Mouse (Mus musculus) midbrain, embryonic 11.5 days (tissue): ENCODE measurements around the gene Gpc3. TPM values are rescaled to one million over a fixed set of nuclear protein-coding genes. Genes with fewer than 3 reads are reported as not detected.

Source experiments
- ATAC-seq: fragments of 200-750 bp; cut with Nextera tagmentation; 2 replicates; pipeline ENCODE4 v1.8.0; 2017; ENCODE audit warnings: moderate TSS enrichment, moderate library complexity; ENCODE audit not compliant: low FRiP score
- DNase-seq: peaks from one replicate; pipeline ENCODE4 v3.0.0; 2015; ENCODE audit warnings: low spot score; ENCODE audit errors: missing footprints
- H3K27ac ChIP-seq: fragments of 300-500 bp; sonication (generic); 2 replicates; pipeline ENCODE4 v1.5.1; 2014; ENCODE audit warnings: low read depth, low read length
- H3K27me3 ChIP-seq: fragments of 300-500 bp; sonication (generic); 2 replicates; pipeline ENCODE4 v1.6.1; 2014; ENCODE audit warnings: mild to moderate bottlenecking, low read length, moderate library complexity, mixed read lengths; ENCODE audit not compliant: control insufficient read depth, insufficient read depth
- H3K36me3 ChIP-seq: fragments of 300-500 bp; sonication (generic); 2 replicates; pipeline ENCODE4 v1.6.1; 2014; ENCODE audit warnings: mild to moderate bottlenecking, low read length, moderate library complexity, mixed read lengths; ENCODE audit not compliant: control insufficient read depth, insufficient read depth
- H3K4me1 ChIP-seq: fragments of 300-500 bp; sonication (generic); 2 replicates; pipeline ENCODE4 v1.6.1; 2014; ENCODE audit warnings: low read length; ENCODE audit not compliant: control insufficient read depth, insufficient read depth
- H3K4me2 ChIP-seq: fragments of 300-500 bp; sonication (generic); 2 replicates; pipeline ENCODE4 v1.6.1; 2014; ENCODE audit warnings: mild to moderate bottlenecking, moderate library complexity
- H3K4me3 ChIP-seq: fragments of 300-500 bp; sonication (generic); 2 replicates; pipeline ENCODE4 v1.5.1; 2014; ENCODE audit warnings: low read depth, low read length
- H3K9ac ChIP-seq: fragments of 300-500 bp; sonication (generic); 2 replicates; pipeline ENCODE4 v1.6.1; 2014; ENCODE audit warnings: low read length
- H3K9me3 ChIP-seq: fragments of 300-500 bp; sonication (generic); 2 replicates; pipeline ENCODE4 v1.6.1; 2016; ENCODE audit warnings: low read length; ENCODE audit not compliant: control insufficient read depth
- WGBS: fragments of 180-500 bp; shearing (Covaris S2); extraction: QIAGEN DNeasy Blood & Tissue Kit; methylation state at CpG from one replicate; pipeline ENCODE4 v1.1.7; 2014; 5-methylcytosine and 5-hydroxymethylcytosine counted together
- polyA plus RNA-seq: library from polyadenylated mRNA; unstranded; fragments of >200 nt; fragmentation: Nextera tagmentation; extraction: Ambion mirVana; gene quantifications from 2 replicates; pipeline ENCODE4 v1.2.1, GENCODE M21; 2014

Gpc3 gene
- polyA plus RNA-seq, 1 experiment from 2014 or later, result 225 TPM

GRCm38 (mm10) chrX:52599246-52599645, 14.5 kb downstream of the Gpc3 start:
- no peaks in the 10 kb centered on the region for H3K27me3 ChIP-seq
- H3K4me2 ChIP-seq, result no peak overlapping the region
- no peak overlapping the region for H3K27ac ChIP-seq
- no peak for DNase-seq
- 74% methylated on average over 1 of the region's 1 CpGs for WGBS
- no peaks in the 10 kb centered on the region for H3K36me3 ChIP-seq
- ATAC-seq, result no peak
- no peak overlapping the region for H3K9ac ChIP-seq
- no peak overlapping the region for H3K4me3 ChIP-seq
- H3K9me3 ChIP-seq, result no peaks in the 10 kb centered on the region
- no peaks in the 10 kb centered on the region for H3K4me1 ChIP-seq

- H3K9me3 ChIP-seq, result no peaks in the 10 kb centered on the region
- DNase-seq, result no peak
- H3K4me3 ChIP-seq, result no peak overlapping the region
- no peak overlapping the region for H3K27ac ChIP-seq
- H3K4me1 ChIP-seq, result no peaks in the 10 kb centered on the region
- no peaks in the 10 kb centered on the region for H3K36me3 ChIP-seq
- H3K4me2 ChIP-seq, result no peak overlapping the region
- H3K27me3 ChIP-seq, result no peaks in the 10 kb centered on the region
- H3K9ac ChIP-seq, result no peak overlapping the region
- no peak for ATAC-seq
These were observed 26.1 kb downstream of the Gpc3 start for GRCm38 (mm10) chrX:52587671-52588070.

GRCm38 (mm10) chrX:52559995-52560394, 53.8 kb downstream of the Gpc3 start:
- DNase-seq (peak; percentile 47), ATAC-seq (no peak)
- Histone ChIP-seq H3K4me3 (no peak overlapping the region), H3K9ac (no peak overlapping the region), H3K4me2 (no peak overlapping the region), H3K27ac (no peak overlapping the region), H3K4me1 (no peaks in the 10 kb centered on the region; the same call in 1 of the 2 replicates), H3K36me3 (no peaks in the 10 kb centered on the region), H3K27me3 (no peaks in the 10 kb centered on the region), H3K9me3 (no peaks in the 10 kb centered on the region)
- 77% methylated on average over 4 of the region's 4 CpGs for WGBS

- Histone ChIP-seq H3K4me1 (no peaks in the 10 kb centered on the region), H3K27ac (no peak overlapping the region), H3K36me3 (no peaks in the 10 kb centered on the region), H3K27me3 (no peaks in the 10 kb centered on the region), H3K4me2 (no peak overlapping the region), H3K9me3 (no peaks in the 10 kb centered on the region), H3K9ac (no peak overlapping the region), H3K4me3 (no peak overlapping the region)
- DNase-seq, result no peak
- no peak for ATAC-seq
- 85% methylated on average over 5 of the region's 5 CpGs for WGBS
These were observed 55.2 kb downstream of the Gpc3 start for GRCm38 (mm10) chrX:52558526-52558925.

- Histone ChIP-seq H3K9me3 (no peaks in the 10 kb centered on the region), H3K9ac (no peak overlapping the region), H3K27ac (no peak overlapping the region), H3K4me2 (no peak overlapping the region), H3K36me3 (no peaks in the 10 kb centered on the region), H3K27me3 (no peaks in the 10 kb centered on the region), H3K4me1 (no peaks in the 10 kb centered on the region), H3K4me3 (no peak overlapping the region)
- ATAC-seq, result no peak
- WGBS, result 85% methylated on average over 6 of the region's 6 CpGs
- DNase-seq, result peak; percentile 53
These were observed 56.3 kb downstream of the Gpc3 start for GRCm38 (mm10) chrX:52557489-52557888.

- Histone ChIP-seq H3K4me2 (no peak overlapping the region), H3K27me3 (no peaks in the 10 kb centered on the region), H3K27ac (no peak overlapping the region), H3K9me3 (no peaks in the 10 kb centered on the region), H3K4me1 (no peaks in the 10 kb centered on the region), H3K36me3 (no peaks in the 10 kb centered on the region), H3K9ac (no peak overlapping the region), H3K4me3 (no peak overlapping the region)
- ATAC-seq (no peak), DNase-seq (peak; percentile 73)
- WGBS, result 64% methylated on average over 1 of the region's 1 CpGs
These were observed 62.5 kb downstream of the Gpc3 start for GRCm38 (mm10) chrX:52551296-52551695.

- no peak overlapping the region for H3K4me2 ChIP-seq
- ATAC-seq (no peak), DNase-seq (peak; percentile 47)
- H3K4me3 ChIP-seq, result no peak overlapping the region
- no peaks in the 10 kb centered on the region for H3K27me3 ChIP-seq
- no peaks in the 10 kb centered on the region for H3K9me3 ChIP-seq
- no peaks in the 10 kb centered on the region for H3K36me3 ChIP-seq
- H3K27ac ChIP-seq, result no peak overlapping the region
- H3K4me1 ChIP-seq, result no peaks in the 10 kb centered on the region
- WGBS, result 79% methylated on average over 3 of the region's 3 CpGs
- H3K9ac ChIP-seq, result no peak overlapping the region
These were observed 69.1 kb downstream of the Gpc3 start for GRCm38 (mm10) chrX:52544623-52545022.

- H3K4me1 ChIP-seq, result no peaks in the 10 kb centered on the region
- no peak overlapping the region for H3K4me2 ChIP-seq
- ATAC-seq (no peak), DNase-seq (peak; percentile 33)
- no peak overlapping the region for H3K27ac ChIP-seq
- H3K27me3 ChIP-seq, result no peaks in the 10 kb centered on the region
- H3K9ac ChIP-seq, result no peak overlapping the region
- no peak overlapping the region for H3K4me3 ChIP-seq
- WGBS, result 72% methylated on average over 5 of the region's 5 CpGs
- no peaks in the 10 kb centered on the region for H3K9me3 ChIP-seq
- no peaks in the 10 kb centered on the region for H3K36me3 ChIP-seq
These were observed 76.5 kb downstream of the Gpc3 start for GRCm38 (mm10) chrX:52537282-52537681.

- Histone ChIP-seq H3K9ac (no peak overlapping the region), H3K4me1 (no peaks in the 10 kb centered on the region), H3K4me2 (no peak overlapping the region), H3K27ac (no peak overlapping the region), H3K4me3 (no peak overlapping the region), H3K9me3 (no peaks in the 10 kb centered on the region), H3K36me3 (no peaks in the 10 kb centered on the region), H3K27me3 (no peaks in the 10 kb centered on the region)
- no peak for ATAC-seq
- 69% methylated on average over 1 of the region's 1 CpGs for WGBS
- DNase-seq, result peak; percentile 73
These were observed 80.0 kb downstream of the Gpc3 start for GRCm38 (mm10) chrX:52533766-52534165.

- 69% methylated on average over 4 of the region's 4 CpGs for WGBS
- H3K9me3 ChIP-seq, result no peaks in the 10 kb centered on the region
- ATAC-seq, result no peak
- no peak overlapping the region for H3K9ac ChIP-seq
- H3K4me2 ChIP-seq, result no peak overlapping the region
- no peaks in the 10 kb centered on the region for H3K27me3 ChIP-seq
- DNase-seq, result peak; percentile 71
- H3K4me1 ChIP-seq, result no peaks in the 10 kb centered on the region
- no peak overlapping the region for H3K27ac ChIP-seq
- no peak overlapping the region for H3K4me3 ChIP-seq
- no peaks in the 10 kb centered on the region for H3K36me3 ChIP-seq
These were observed 80.7 kb downstream of the Gpc3 start for GRCm38 (mm10) chrX:52533098-52533497.
